In the genomic region with DNA sequence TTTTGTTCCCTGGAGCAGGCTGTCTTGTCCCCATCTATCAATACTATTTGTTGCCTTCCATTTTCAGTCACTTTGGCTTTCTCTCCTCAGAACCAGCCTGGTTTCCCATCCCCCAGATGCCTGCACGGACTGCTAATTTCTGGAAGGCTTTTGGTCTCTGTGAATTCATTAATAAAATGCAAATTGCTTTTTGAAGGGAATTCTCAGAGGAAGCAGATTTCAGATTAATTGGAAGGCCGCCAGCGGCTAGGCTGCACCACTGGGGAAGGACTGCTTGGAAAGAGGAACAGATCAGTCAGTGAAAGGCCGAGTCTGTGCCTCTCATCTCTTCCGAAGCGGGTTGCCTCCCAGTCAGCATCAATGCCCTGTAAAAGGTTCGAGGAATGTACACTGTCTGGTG, we compare ENCODE assay signal across 8 mouse cellular contexts.
DNase-seq lines count a peak whose midpoint lies in the region; ATAC-seq and TF ChIP-seq lines count a peak whose summit lies in the region.
"Had no signal": no experiment of that assay in that cellular context is flagged by ENCODE, and none has a peak within 500 bp of the region (broad histone marks: within the 10 kb centered on the region; RNA-seq: fewer than 3 reads in every experiment).

No protein-coding gene starts in this region.

- no peaks in the 10 kb centered on the region for H3K36me3 ChIP-seq in lung, embryonic 14.5 days (ENCODE audit: insufficient read depth)
- H3K36me3 ChIP-seq in forebrain, embryonic 11.5 days (ENCODE audit: control insufficient read depth, insufficient read depth, low read length): no peaks in the 10 kb centered on the region

- 47% methylated on average over 7 of the region's 7 CpGs for WGBS in lung, embryonic 14.5 days
- 47% methylated on average over 7 of the region's 7 CpGs for WGBS in forebrain, embryonic 11.5 days

- H3K4me2 ChIP-seq in lung, embryonic 14.5 days: no peak overlapping the region
- H3K4me2 ChIP-seq in forebrain, embryonic 11.5 days (ENCODE audit: low read depth, low read length, severe bottlenecking): no peak overlapping the region

- TF ChIP-seq CTCF in lung, embryonic 14.5 days (IDR thresholded peaks at IDR 0.05; ENCODE audit: low read depth): no peak

- H3K27me3 ChIP-seq in lung, embryonic 14.5 days (ENCODE audit: insufficient read depth, low read length): no peaks in the 10 kb centered on the region
- no peaks in the 10 kb centered on the region for H3K27me3 ChIP-seq in forebrain, embryonic 11.5 days (ENCODE audit: control insufficient read depth, insufficient read depth, low read length)
- H3K27me3 ChIP-seq: Patski had no signal

- no peak for ATAC-seq in lung, embryonic 14.5 days (ENCODE audit: insufficient read depth)
- ATAC-seq in forebrain, embryonic 11.5 days (replicated peaks; ENCODE audit: low FRiP score): peak; percentile 61
- ATAC-seq in megakaryocyte-erythroid progenitor cell, adult 5-6 weeks (replicated peaks; ENCODE audit: low FRiP score, low TSS enrichment, poor library complexity, severe bottlenecking): no peak
- no peak for ATAC-seq in granulocyte monocyte progenitor cell, adult 5-6 weeks (replicated peaks; ENCODE audit: poor library complexity, severe bottlenecking)
- ATAC-seq: Patski had no signal

- peak; percentile 68 for DNase-seq in lung, embryonic 14.5 days
- DNase-seq in lung, postnatal 4 days: no peak
- DNase-seq in forebrain, embryonic 11.5 days (ENCODE audit: low spot score): peak; percentile 66
- DNase-seq in layer of hippocampus, adult 9-11 months: peak; percentile 65
- peak; percentile 26 for DNase-seq in right cerebral cortex, postnatal 25 days

- H3K9me3 ChIP-seq in lung, embryonic 14.5 days (ENCODE audit: low read depth, low read length): no peaks in the 10 kb centered on the region
- no peaks in the 10 kb centered on the region for H3K9me3 ChIP-seq in forebrain, embryonic 11.5 days (ENCODE audit: control insufficient read depth, low read length)

- no peak overlapping the region for H3K9ac ChIP-seq in lung, embryonic 14.5 days
- no peak overlapping the region for H3K9ac ChIP-seq in forebrain, embryonic 11.5 days (ENCODE audit: low read length)

- no peak overlapping the region for H3K4me3 ChIP-seq in lung, embryonic 14.5 days (ENCODE audit: low read depth, low read length)
- no peak overlapping the region for H3K4me3 ChIP-seq in forebrain, embryonic 11.5 days (ENCODE audit: low read depth, low read length)

- no peaks in the 10 kb centered on the region for H3K4me1 ChIP-seq in lung, embryonic 14.5 days (ENCODE audit: insufficient read depth)
- no peaks in the 10 kb centered on the region; the same call in 1 of the 2 replicates for H3K4me1 ChIP-seq in forebrain, embryonic 11.5 days (replicated peaks; ENCODE audit: control insufficient read depth, insufficient read depth, low read length)

- H3K27ac ChIP-seq in lung, embryonic 14.5 days (ENCODE audit: low read depth): no peak overlapping the region
- H3K27ac ChIP-seq in forebrain, embryonic 11.5 days (ENCODE audit: low read depth, low read length): peak overlapping the region; percentile 38; the same call in 1 of the 2 replicates

Comparison
In these comparisons a context has a peak if more than half of its experiments do, and no peak if none do; other contexts are left out.
1. DNase-seq: peak in lung, embryonic 14.5 days (single experiment), forebrain, embryonic 11.5 days (single experiment), layer of hippocampus, adult 9-11 months (single experiment) and right cerebral cortex, postnatal 25 days (single experiment); none in lung, postnatal 4 days (0 of 2).